Mouse (Mus musculus): ENCODE measurements around the gene Tanc1. TPM values are rescaled to one million over a fixed set of nuclear protein-coding genes. Genes with fewer than 3 reads are reported as not detected.

Tanc1 gene
- total and polyA plus RNA-seq, 3 experiments = 8.1 to 26.2 (median 25.6) TPM

- intact Hi-C loops (cut with DNase I) = loop anchor here (1.0 to 5.0 kb wide), 3 partner anchors 73 to 204 kb away; partner anchors contain the start of gene Tanc1
- TF ChIP-seq CTCF (IDR thresholded peaks at IDR 0.05) (peak; percentile 88), POLR2A (IDR thresholded peaks at IDR 0.05; ENCODE audit: insufficient read depth, low read depth, low read length) (no peak), EP300 (IDR thresholded peaks at IDR 0.05; ENCODE audit: insufficient read depth, low read depth, low read length) (0 out of 2 replicates have a peak, but pooled peaks have one; percentile 28)
- H3K27ac ChIP-seq = no peak overlapping the region
- peak; percentile 37 to 56 for DNase-seq
- no peaks in the 10 kb centered on the region for H3K36me3 ChIP-seq (ENCODE audit: control insufficient read depth, insufficient read depth, low read length)
- H3K27me3 ChIP-seq (ENCODE audit: control insufficient read depth, insufficient read depth, low read length) = no peaks in the 10 kb centered on the region
- 33% methylated on average over 6 of the region's 6 CpGs for WGBS
- peaks cover 12% of the 10 kb centered on the region for H3K4me1 ChIP-seq (ENCODE audit: control insufficient read depth, insufficient read depth, low read length)
- H3K9ac ChIP-seq (ENCODE audit: low read depth, low read length) = no peak overlapping the region
- no peaks in the 10 kb centered on the region; the same call in 1 of the 2 replicates for H3K79me2 ChIP-seq (replicated peaks; ENCODE audit: control insufficient read depth, insufficient read depth, low read length)
- H3K4me3 ChIP-seq = no peak overlapping the region
These were observed 133.6 kb downstream of the Tanc1 start for GRCm38 (mm10) chr2:59745428-59745827.

GRCm38 (mm10) chr2:59746070-59746469 is 134.2 kb downstream of the Tanc1 start:
- WGBS = 57% methylated on average over 9 of the region's 9 CpGs
- intact Hi-C loops (cut with DNase I) = loop anchor here (5.0 kb wide), 1 partner anchor 74 kb away; no protein-coding TSS in a partner anchor

DNA sequence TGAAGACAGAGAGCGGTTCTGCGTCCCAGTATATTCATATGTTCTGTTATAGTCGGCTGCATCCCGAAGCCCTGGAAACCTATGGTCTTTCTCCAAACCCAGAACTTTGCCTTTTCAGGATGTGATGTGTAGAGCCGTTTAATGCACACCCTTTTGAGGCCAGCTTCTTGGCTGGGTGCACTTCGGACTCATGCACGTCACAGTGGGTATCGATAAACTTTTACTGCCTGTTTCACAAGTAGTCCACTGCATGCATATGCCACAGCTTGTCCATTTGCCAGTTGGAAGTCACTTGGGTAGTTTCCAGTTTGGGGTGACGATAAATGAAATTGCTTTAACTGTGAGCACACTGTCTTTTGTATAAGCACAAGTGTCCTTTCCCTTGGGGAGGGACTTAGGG is 135.9 kb downstream of the Tanc1 start:
- Histone ChIP-seq H3K4me3 (no peak overlapping the region), H3K79me2 (replicated peaks; ENCODE audit: control insufficient read depth, insufficient read depth, low read length) (no peaks in the 10 kb centered on the region; the same call in 1 of the 2 replicates), H3K9ac (ENCODE audit: low read depth, low read length) (no peak overlapping the region), H3K36me3 (ENCODE audit: control insufficient read depth, insufficient read depth, low read length) (no peaks in the 10 kb centered on the region), H3K27ac (no peak overlapping the region), H3K27me3 (ENCODE audit: control insufficient read depth, insufficient read depth, low read length) (no peaks in the 10 kb centered on the region), H3K4me1 (ENCODE audit: control insufficient read depth, insufficient read depth, low read length) (peaks cover 7% of the 10 kb centered on the region)
- no peak for TF ChIP-seq POLR2A (IDR thresholded peaks at IDR 0.05; ENCODE audit: insufficient read depth, low read depth, low read length)
- no peak for TF ChIP-seq EP300 (IDR thresholded peaks at IDR 0.05; ENCODE audit: insufficient read depth, low read depth, low read length)
- TF ChIP-seq CTCF (IDR thresholded peaks at IDR 0.05) = no peak
- intact Hi-C loops (cut with DNase I) = loop anchor here (2.0 to 5.0 kb wide), 2 partner anchors 21 to 75 kb away; no protein-coding TSS in a partner anchor
- WGBS = 90% methylated on average over 9 of the region's 9 CpGs
- DNase-seq = no peak

More at GRCm38 (mm10) chr2:59746070-59746469, 134.2 kb downstream of the Tanc1 start:
- Histone ChIP-seq H3K27me3 (ENCODE audit: control insufficient read depth, insufficient read depth, low read length) (no peaks in the 10 kb centered on the region), H3K27ac (no peak overlapping the region), H3K4me3 (no peak overlapping the region), H3K9ac (ENCODE audit: low read depth, low read length) (no peak overlapping the region), H3K36me3 (ENCODE audit: control insufficient read depth, insufficient read depth, low read length) (no peaks in the 10 kb centered on the region), H3K4me1 (ENCODE audit: control insufficient read depth, insufficient read depth, low read length) (peaks cover 12% of the 10 kb centered on the region), H3K79me2 (replicated peaks; ENCODE audit: control insufficient read depth, insufficient read depth, low read length) (no peaks in the 10 kb centered on the region; the same call in 1 of the 2 replicates)
- TF ChIP-seq POLR2A (IDR thresholded peaks at IDR 0.05; ENCODE audit: insufficient read depth, low read depth, low read length) (no peak), EP300 (IDR thresholded peaks at IDR 0.05; ENCODE audit: insufficient read depth, low read depth, low read length) (no peak), CTCF (IDR thresholded peaks at IDR 0.05) (no peak)
- peak; percentile 23 to 46 for DNase-seq

DNA sequence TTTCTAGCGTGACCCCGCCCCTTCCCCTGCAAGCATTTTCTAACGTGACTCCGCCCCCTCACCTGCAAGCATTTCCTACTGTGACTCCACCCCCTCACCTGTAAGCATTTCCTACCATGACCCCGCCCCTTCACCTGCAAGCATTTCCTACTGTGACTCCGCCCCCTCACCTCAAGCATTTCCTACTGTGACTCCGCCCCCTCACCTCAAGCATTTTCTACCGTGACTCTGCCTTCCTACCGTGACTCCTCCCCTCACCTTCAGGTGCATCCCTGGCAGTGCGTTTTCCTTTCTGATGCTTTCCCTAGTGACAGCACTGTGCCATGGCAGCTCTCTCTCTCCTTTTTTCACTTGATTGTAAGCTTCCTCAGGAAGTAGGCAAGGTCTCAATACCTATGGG is 137.5 kb downstream of the Tanc1 start:
- H3K36me3 ChIP-seq (ENCODE audit: control insufficient read depth, insufficient read depth, low read length) = no peaks in the 10 kb centered on the region
- intact Hi-C loops (cut with DNase I) = loop anchor here (2.0 to 5.0 kb wide), 2 partner anchors 19 to 77 kb away; no protein-coding TSS in a partner anchor
- no peak for DNase-seq
- no peak overlapping the region for H3K9ac ChIP-seq (ENCODE audit: low read depth, low read length)
- no peaks in the 10 kb centered on the region for H3K27me3 ChIP-seq (ENCODE audit: control insufficient read depth, insufficient read depth, low read length)
- no peak for TF ChIP-seq CTCF (IDR thresholded peaks at IDR 0.05)
- TF ChIP-seq EP300 (IDR thresholded peaks at IDR 0.05; ENCODE audit: insufficient read depth, low read depth, low read length) = no peak
- no peak for TF ChIP-seq POLR2A (IDR thresholded peaks at IDR 0.05; ENCODE audit: insufficient read depth, low read depth, low read length)
- H3K4me1 ChIP-seq (ENCODE audit: control insufficient read depth, insufficient read depth, low read length) = peaks cover 7% of the 10 kb centered on the region
- 52% methylated on average over 10 of the region's 10 CpGs for WGBS
- H3K79me2 ChIP-seq (replicated peaks; ENCODE audit: control insufficient read depth, insufficient read depth, low read length) = no peaks in the 10 kb centered on the region; the same call in 1 of the 2 replicates
- H3K27ac ChIP-seq = no peak overlapping the region
- no peak overlapping the region for H3K4me3 ChIP-seq

DNA sequence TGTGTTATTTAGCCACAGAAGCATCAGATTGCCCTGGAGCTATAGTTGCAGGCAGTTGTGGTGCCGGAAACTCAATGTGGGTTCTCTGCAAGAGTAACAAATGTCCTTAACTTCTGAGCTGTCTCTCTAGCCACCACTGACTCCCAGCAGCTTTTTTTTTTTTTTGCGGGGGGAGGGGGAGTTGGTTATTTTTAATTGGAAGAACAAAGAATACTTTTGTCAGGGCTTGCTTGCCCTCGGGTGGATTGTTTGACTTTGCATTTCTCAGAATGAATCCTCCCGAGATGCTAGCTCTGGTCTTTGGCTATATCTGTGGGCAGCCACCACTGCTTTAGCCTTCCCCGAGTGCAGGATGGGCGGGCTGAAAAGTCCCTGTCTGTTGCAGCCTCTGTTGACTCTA is 139.3 kb downstream of the Tanc1 start:
- Histone ChIP-seq H3K27me3 (ENCODE audit: control insufficient read depth, insufficient read depth, low read length) (no peaks in the 10 kb centered on the region), H3K36me3 (ENCODE audit: control insufficient read depth, insufficient read depth, low read length) (no peaks in the 10 kb centered on the region), H3K4me3 (no peak overlapping the region), H3K79me2 (replicated peaks; ENCODE audit: control insufficient read depth, insufficient read depth, low read length) (no peaks in the 10 kb centered on the region; the same call in 1 of the 2 replicates), H3K4me1 (ENCODE audit: control insufficient read depth, insufficient read depth, low read length) (peaks cover 4% of the 10 kb centered on the region), H3K27ac (no peak overlapping the region), H3K9ac (ENCODE audit: low read depth, low read length) (no peak overlapping the region)
- intact Hi-C loops (cut with DNase I) = no loop called here
- WGBS = 77% methylated on average over 6 of the region's 6 CpGs
- DNase-seq = no peak
- no peak for TF ChIP-seq EP300 (IDR thresholded peaks at IDR 0.05; ENCODE audit: insufficient read depth, low read depth, low read length)
- no peak for TF ChIP-seq POLR2A (IDR thresholded peaks at IDR 0.05; ENCODE audit: insufficient read depth, low read depth, low read length)
- TF ChIP-seq CTCF (IDR thresholded peaks at IDR 0.05) = no peak

- WGBS = 94% methylated on average over 7 of the region's 7 CpGs
- no peaks in the 10 kb centered on the region for H3K36me3 ChIP-seq (ENCODE audit: control insufficient read depth, insufficient read depth, low read length)
- H3K9ac ChIP-seq (ENCODE audit: low read depth, low read length) = no peak overlapping the region
- DNase-seq = no peak
- H3K4me1 ChIP-seq (ENCODE audit: control insufficient read depth, insufficient read depth, low read length) = peaks cover 1% of the 10 kb centered on the region; the same call in 1 of the 2 replicates
- no peaks in the 10 kb centered on the region; the same call in 1 of the 2 replicates for H3K79me2 ChIP-seq (replicated peaks; ENCODE audit: control insufficient read depth, insufficient read depth, low read length)
- H3K27me3 ChIP-seq (ENCODE audit: control insufficient read depth, insufficient read depth, low read length) = no peaks in the 10 kb centered on the region
- H3K27ac ChIP-seq = no peak overlapping the region
- TF ChIP-seq EP300 (IDR thresholded peaks at IDR 0.05; ENCODE audit: insufficient read depth, low read depth, low read length) (no peak), CTCF (IDR thresholded peaks at IDR 0.05) (no peak), POLR2A (IDR thresholded peaks at IDR 0.05; ENCODE audit: insufficient read depth, low read depth, low read length) (no peak)
- no peak overlapping the region for H3K4me3 ChIP-seq
- intact Hi-C loops (cut with DNase I) = no loop called here
These were observed 140.3 kb downstream of the Tanc1 start for GRCm38 (mm10) chr2:59752148-59752547.
